Mouse (Mus musculus): Measurements from ENCODE around the gene Lingo1. TPM values are rescaled to one million over a fixed set of nuclear protein-coding genes. Genes with fewer than 3 reads are reported as not detected.

The Lingo1 gene
- total RNA-seq, 2 experiments from 2014 or later, result 249 to 268 TPM

- H3K4me3 ChIP-seq, result peak overlapping the region; percentile 42
- TF ChIP-seq CTCF (conservative IDR thresholded peaks at IDR 0.05), result no peak
- H3K27ac ChIP-seq, result peak overlapping the region; percentile 65; the same call in 1 of the 2 replicates
- DNase-seq (ENCODE audit: low spot score in 2 of 2), result no peak
These were observed 29.4 kb upstream of the Lingo1 start for GRCm38 (mm10) chr9:56825476-56826213.

DNA sequence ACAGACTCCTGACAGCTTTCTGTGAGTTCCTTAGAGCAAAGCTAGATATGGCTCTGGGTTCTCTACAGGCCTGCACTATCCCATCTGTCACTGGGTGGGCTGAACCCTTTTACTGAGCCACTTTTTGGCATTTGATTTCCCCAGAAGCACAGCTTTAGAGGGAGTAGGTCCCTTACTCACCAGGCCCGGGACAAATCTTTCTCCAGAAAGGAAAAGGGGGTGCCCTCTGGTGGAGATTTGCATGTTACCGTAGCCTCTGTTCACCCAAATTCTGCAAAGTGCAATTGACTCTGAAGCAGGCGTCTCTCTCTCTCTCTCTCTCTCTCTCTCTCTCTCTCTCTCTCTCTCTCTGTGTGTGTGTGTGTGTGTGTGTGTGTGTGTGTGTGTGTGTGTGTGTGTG, 28.6 kb upstream of the Lingo1 start:
- Histone ChIP-seq H3K4me3 (no peak overlapping the region), H3K27ac (no peak overlapping the region)
- TF ChIP-seq CTCF (conservative IDR thresholded peaks at IDR 0.05), result peak; percentile 71
- peak; percentile 24 to 60 for DNase-seq (ENCODE audit: low spot score in 2 of 2)

DNA sequence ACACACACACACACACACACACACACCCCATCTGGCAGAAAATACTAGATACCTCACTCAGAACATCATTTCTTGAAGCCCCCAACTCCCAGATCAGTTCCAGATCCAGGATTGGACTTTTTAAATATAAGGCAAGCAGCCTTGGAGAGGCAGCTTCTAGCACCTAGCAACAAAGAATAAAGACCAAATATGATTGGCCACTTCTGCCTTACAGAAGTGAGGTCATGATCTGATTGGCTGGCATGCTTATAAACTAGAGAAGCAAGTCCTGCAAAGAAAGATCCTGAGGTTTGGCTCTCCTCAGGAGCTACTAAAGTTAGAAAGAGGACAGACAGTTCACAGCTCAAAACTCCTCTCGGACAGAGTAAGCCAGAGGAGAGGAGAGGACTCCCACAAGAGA, 14.6 kb upstream of the Lingo1 start:
- Histone ChIP-seq H3K27ac (no peak overlapping the region), H3K4me3 (no peak overlapping the region)
- no peak for DNase-seq (ENCODE audit: low spot score in 2 of 2)
- TF ChIP-seq CTCF (conservative IDR thresholded peaks at IDR 0.05), result no peak

DNA sequence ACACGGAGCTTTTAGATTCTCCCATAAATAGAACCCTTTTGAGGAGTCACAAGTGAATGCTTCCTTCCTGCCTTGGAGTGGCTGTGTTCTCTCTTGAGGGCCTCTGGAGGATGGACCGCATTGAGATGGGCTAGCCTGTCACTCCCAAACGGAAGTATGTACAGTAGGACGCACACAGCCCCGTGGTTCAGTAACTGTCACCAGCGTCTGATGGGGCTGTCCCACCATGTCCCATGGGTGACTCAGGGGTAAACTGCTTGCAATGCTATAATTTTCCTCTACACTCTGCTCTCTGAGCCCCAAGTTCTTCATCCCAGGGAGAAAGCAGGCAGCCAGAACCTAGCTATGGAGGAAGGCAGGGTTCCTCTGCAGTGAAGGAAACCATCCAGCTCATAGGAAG, 11.7 kb upstream of the Lingo1 start:
- H3K4me3 ChIP-seq, result no peak overlapping the region
- no peak for TF ChIP-seq CTCF (conservative IDR thresholded peaks at IDR 0.05)
- H3K27ac ChIP-seq, result no peak overlapping the region
- DNase-seq (ENCODE audit: low spot score in 2 of 2), result no peak

DNA sequence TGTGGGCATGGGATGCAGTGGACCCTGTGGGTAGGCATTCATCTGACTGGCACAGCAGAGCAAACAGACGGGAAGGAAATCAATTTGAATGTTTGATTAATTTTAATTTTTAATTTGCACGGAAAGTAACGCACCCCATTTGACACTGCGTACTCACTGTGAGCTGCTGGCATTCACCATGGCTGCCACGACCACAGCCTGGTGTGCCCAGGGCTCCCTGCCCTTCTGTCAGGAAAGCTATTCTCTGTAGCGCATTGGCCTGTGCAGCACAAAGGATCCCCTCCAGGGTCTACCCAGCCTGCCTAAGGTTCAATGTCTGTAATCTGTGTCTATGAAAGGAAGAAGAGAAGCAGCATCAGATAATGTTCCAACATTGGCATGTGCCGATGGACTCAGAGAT, 6.9 kb upstream of the Lingo1 start:
- no peak for TF ChIP-seq CTCF (conservative IDR thresholded peaks at IDR 0.05)
- Histone ChIP-seq H3K4me3 (no peak overlapping the region), H3K27ac (no peak overlapping the region)
- DNase-seq (ENCODE audit: low spot score in 2 of 2), result no peak

- TF ChIP-seq CTCF (conservative IDR thresholded peaks at IDR 0.05), result peak; percentile 95
- peak; percentile 80 to 81 for DNase-seq (ENCODE audit: low spot score in 2 of 2)
- Histone ChIP-seq H3K27ac (peak overlapping the region; percentile 95), H3K4me3 (no peak overlapping the region; the same call in 1 of the 2 replicates)
These were observed 1.6 kb upstream of the Lingo1 start for GRCm38 (mm10) chr9:56797876-56798275.

- no peak; the same call in 1 of the 2 replicates for TF ChIP-seq CTCF (conservative IDR thresholded peaks at IDR 0.05)
These were observed 426 bp upstream of the Lingo1 start for GRCm38 (mm10) chr9:56796656-56797131.

DNA sequence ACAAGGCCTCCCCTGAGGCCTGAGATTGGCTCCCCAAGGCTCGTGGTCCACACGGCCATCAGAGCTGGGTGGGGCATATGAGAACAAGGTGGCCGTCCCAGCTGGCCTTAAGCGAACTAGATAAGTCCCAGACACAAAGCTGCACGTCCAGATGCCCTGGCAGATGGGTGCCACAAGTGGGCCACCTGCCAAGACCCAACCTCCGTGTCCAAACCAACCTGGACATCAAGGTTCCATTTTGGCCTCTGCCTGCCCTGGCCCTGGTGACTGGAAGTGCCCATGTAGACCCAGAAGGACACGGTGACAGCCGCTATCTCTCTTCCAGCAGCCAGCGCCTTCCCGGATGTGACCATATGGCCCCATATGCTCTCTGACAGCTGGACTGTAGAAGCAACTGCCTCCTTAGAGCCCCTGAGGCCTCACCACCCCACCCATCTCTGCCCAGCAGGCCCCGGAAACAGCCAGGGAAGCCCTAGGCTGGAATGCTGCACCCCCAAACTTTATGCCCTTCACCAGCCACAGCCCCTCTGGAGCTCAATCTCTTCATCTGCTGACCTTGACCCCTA, 4.5 kb downstream of the Lingo1 start:
- Histone ChIP-seq H3K4me3 (peak overlapping the region; percentile 11; the same call in 1 of the 2 replicates), H3K27ac (no peak overlapping the region)
- TF ChIP-seq CTCF (conservative IDR thresholded peaks at IDR 0.05), result no peak
- no peak for DNase-seq (ENCODE audit: low spot score in 2 of 2)

More at GRCm38 (mm10) chr9:56796656-56797131, 426 bp upstream of the Lingo1 start:
- DNase-seq (ENCODE audit: low spot score in 2 of 2), result no peak
- H3K4me3 ChIP-seq, result peak overlapping the region; percentile 69
- peak overlapping the region; percentile 95 for H3K27ac ChIP-seq

GRCm38 (mm10) chr9:56784576-56784975, 11.7 kb downstream of the Lingo1 start:
- no peak for DNase-seq (ENCODE audit: low spot score in 2 of 2)
- H3K27ac ChIP-seq, result peak overlapping the region; percentile 39; the same call in 1 of the 2 replicates
- H3K4me3 ChIP-seq, result no peak overlapping the region
- no peak for TF ChIP-seq CTCF (conservative IDR thresholded peaks at IDR 0.05)

DNA sequence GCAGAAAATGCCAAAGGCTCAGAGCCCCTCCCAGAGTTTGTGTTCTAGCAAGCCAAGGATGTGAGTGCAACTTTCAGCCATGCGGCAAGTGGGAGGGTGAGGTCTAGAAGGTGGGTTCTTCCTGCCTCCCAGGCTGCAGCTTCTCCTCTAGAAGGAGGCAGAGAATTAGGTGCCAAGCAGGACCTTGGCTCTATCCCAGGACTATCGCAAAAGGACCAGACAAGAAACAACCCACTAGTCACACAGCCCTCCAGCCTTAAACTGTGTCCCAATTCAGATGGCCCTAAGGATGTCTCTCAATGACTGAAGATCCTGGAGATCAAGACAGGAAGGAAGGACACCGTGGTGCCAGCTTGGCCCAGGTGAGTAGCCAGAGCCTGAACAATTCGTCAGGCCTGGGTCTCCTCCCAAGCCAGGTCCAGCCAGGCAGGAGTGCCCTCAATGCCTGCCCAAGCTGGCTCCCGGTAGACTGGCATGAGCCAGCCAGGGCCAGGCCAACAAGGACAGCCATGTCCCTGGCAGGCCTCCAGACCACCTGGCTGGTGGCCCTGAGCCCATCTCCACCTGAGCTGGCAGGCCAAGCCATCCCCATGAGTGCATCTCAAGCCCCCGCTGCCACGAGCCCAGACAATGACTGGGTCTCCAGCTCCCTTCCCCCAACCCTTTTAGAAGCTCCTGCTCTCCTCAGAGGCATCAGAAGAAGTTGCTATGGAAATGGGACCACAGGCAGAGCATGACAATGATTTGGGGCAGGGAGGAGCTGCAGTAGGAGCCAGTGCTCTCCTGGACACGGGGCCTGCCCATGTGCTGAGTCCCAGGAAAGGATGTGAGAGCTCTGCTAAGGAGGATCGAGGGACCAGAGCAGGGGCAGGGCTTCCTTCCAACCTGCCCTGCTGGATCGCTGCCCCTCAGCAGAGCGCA, 19.1 kb downstream of the Lingo1 start:
- peak overlapping the region; percentile 77 for H3K27ac ChIP-seq
- no peak for TF ChIP-seq CTCF (conservative IDR thresholded peaks at IDR 0.05)

DNA sequence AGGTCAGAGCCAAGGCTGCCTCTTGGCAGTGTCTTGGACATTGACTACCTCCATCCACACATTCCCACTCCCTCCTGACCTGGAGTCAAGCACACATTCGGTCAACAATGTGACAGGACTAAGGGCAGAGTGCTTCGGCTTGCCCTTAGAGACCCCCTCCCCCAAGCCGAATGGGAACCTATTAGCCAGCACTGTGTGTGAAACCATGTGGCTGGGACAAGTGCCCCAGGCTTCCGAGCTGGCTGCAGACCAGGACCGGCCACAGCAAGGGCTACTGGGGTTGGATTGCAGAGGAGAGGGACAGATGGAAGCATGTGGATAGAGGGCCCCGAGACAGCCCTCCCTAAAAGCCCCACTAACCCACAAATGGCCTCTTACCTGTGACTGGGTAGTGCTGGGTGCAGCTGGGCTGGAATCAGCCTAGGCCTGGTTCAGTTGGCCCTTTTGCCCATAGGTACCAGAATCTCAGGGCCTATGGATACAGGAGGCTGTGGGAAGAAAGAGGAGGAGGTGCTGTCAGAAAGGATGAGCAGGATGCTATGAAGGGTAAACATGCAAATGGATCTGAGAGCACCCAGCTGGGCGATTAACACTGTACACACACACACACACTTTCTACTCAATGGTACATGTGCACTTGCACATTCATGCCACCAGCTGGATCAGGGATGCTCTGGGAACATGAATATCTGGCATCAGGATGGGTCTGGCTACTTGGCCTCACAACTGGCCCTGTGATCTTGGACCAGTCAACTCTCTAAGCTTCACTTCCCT, 20.9 kb downstream of the Lingo1 start:
- peak overlapping the region; percentile 32; the same call in 1 of the 2 replicates for H3K27ac ChIP-seq
- DNase-seq (ENCODE audit: low spot score in 2 of 2), result no peak
- H3K4me3 ChIP-seq, result no peak overlapping the region
- TF ChIP-seq CTCF (conservative IDR thresholded peaks at IDR 0.05), result peak; percentile 15; the same call in 1 of the 2 replicates

More for the DNA sequence above, 19.1 kb downstream of the Lingo1 start:
- DNase-seq (ENCODE audit: low spot score in 2 of 2), result no peak
- no peak overlapping the region for H3K4me3 ChIP-seq

DNA sequence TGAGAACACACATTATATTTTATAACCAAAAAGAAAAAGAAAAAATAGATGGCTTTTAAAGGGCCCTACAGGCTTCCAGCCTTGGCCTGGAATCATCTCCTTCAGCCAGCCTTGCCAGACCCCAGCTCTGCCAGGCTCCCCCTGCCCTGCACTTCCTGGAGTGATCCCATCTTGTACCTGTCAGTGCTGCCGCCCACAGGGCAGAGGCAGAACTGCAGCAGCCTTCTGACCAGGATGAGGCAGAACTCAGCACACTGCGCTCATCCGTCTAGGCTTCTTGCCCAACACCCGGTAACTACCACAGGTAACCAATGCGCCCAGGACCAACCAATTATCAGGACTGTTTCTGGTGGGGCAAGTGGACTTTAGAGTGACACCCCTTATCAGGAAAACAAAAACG, 22.0 kb downstream of the Lingo1 start:
- H3K4me3 ChIP-seq, result no peak overlapping the region

More for the DNA sequence above, 22.0 kb downstream of the Lingo1 start:
- DNase-seq (ENCODE audit: low spot score in 2 of 2), result peak in 1 of 2 experiments; percentile 60
- H3K27ac ChIP-seq, result no peak overlapping the region
- TF ChIP-seq CTCF (conservative IDR thresholded peaks at IDR 0.05), result peak; percentile 94
